Mouse (Mus musculus) bone marrow macrophage, adult 2 months (primary cell): Measurements from ENCODE around the gene Agl. TPM values are rescaled to one million over a fixed set of nuclear protein-coding genes. Genes with fewer than 3 reads are reported as not detected.
"Not testable (repeated sequence)": the region's sequence is repeated elsewhere in the genome, so short reads cannot be mapped to it uniquely, and the experiment has no call there.

Experiments
- H3K27ac ChIP-seq: 2 replicates; pipeline ENCODE4 v1.5.1; 2012; ENCODE audit warnings: low read depth, low read length; ENCODE audit not compliant: insufficient read depth
- H3K4me1 ChIP-seq: 2 replicates; pipeline ENCODE4 v1.6.1; 2012; ENCODE audit warnings: low read length; ENCODE audit not compliant: control insufficient read depth, insufficient read depth
- H3K4me3 ChIP-seq: 2 replicates; pipeline ENCODE4 v1.5.1; 2012; ENCODE audit warnings: mild to moderate bottlenecking, low read length, moderate library complexity; ENCODE audit not compliant: insufficient read depth
- CTCF ChIP-seq: IDR thresholded peaks from 2 replicates; pipeline ENCODE4 v1.5.1; 2012; ENCODE audit warnings: low read depth, mild to moderate bottlenecking, low read length, moderate library complexity
- POLR2A ChIP-seq: IDR thresholded peaks from 2 replicates; pipeline ENCODE4 v1.6.1; 2012; ENCODE audit warnings: mild to moderate bottlenecking, low read depth, low read length, borderline replicate concordance
- polyA plus RNA-seq: library from polyadenylated mRNA; stranded (reverse); fragments of >200 nt; gene quantifications from 2 replicates; pipeline ENCODE4 v1.2.4, GENCODE M21; 2012; ENCODE audit not compliant: missing spikeins, insufficient read depth, insufficient read length

Agl gene
- polyA plus RNA-seq, 1 experiment = 21.4 TPM

DNA sequence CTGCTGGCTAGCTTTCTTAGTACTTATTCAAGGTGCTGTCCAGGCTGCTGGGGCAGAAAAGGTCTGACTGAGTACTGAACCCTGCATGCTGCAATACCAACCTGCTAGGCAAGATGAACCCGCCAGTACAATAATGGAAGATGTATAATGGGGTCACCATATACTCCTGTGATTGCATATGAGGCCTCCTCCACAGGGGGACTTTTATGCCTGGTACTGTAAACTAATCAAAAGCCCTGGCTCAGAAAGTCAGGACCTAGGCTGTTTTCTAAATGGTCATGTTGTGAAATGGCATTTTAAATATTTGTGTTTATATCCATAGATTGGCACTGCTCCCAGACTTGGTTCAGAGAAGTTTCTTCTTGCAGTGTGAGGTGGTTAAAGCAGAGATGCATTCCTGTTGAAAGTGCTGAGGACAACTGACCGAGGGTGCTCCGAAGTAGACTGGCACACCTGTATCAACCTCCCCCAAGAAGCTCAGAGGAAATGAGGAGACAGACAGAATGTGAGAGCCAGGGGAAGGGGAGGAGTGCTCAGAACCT lies 8.8 kb upstream of the Agl start:
- Histone ChIP-seq H3K4me1 (peaks cover 5% of the 10 kb centered on the region), H3K27ac (no peak overlapping the region), H3K4me3 (no peak overlapping the region)
- no peak for TF ChIP-seq CTCF
- no peak for TF ChIP-seq POLR2A

DNA sequence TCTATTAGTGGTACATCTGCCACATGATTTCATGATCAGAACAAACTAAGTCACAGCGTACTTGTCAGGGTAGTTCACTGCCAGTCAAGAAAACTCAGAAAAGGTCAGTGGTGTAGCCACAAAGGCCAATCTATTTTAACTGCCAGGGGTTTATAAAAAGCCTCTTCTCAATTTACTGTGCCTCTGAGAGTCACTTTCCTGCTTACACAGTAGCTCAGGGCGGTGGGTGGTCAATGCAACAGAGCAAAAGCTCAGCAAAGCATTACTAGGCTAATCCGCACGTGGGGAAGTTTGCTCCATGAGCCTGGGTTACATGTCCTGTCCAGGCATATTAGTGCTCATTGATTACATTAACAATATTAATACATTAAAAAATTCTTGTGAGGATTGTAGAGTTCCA lies 8.0 kb upstream of the Agl start:
- no peak overlapping the region for H3K4me3 ChIP-seq
- TF ChIP-seq CTCF (no peak), POLR2A (no peak)
- H3K27ac ChIP-seq = no peak overlapping the region
- H3K4me1 ChIP-seq = peaks cover 7% of the 10 kb centered on the region

DNA sequence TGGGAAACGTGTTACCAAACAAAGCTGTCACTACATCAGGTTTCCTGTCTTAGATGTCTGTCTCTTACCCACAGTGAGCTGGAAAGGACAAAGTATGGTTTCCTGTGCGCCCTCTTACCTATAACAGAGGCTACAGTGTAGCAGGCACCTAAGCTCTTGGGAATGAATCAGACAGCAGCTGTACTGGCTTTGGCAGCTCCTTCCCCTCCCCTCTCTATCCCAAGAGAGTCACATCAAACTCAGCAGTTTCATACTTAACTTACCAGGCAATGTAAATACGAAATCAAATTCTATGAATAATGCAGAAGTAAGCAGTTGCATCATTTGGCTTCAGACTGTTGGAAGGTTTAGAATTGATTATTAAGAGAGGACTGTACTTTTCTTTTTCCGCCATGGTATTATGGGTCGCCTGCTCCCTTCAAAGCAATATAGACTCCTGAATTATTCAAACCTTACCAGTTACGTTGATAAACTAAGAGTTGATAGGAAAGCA lies 7.4 kb upstream of the Agl start:
- Histone ChIP-seq H3K4me1 (peaks cover 7% of the 10 kb centered on the region), H3K27ac (no peak overlapping the region), H3K4me3 (no peak overlapping the region)
- TF ChIP-seq CTCF (no peak), POLR2A (no peak)

DNA sequence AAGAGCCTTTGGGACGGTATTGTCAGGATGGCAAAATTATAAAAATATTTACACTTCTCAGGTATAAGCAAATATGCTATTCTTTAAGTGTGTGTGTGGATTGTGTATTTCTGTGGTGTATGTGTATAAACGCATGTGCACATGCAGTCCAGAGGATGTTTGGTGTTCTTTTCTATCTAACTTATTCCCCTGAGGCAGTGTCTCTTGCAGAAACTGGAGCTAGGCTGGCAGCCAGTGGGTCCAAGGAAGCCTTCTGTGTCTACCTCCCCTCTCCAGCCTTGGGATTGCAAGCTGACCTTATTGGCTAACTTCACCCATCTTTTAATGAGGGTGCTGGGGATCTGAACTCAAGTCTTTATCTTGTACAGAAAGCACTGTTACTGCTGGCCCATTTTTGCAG lies 5.0 kb upstream of the Agl start:
- TF ChIP-seq POLR2A = no peak
- no peak for TF ChIP-seq CTCF

DNA sequence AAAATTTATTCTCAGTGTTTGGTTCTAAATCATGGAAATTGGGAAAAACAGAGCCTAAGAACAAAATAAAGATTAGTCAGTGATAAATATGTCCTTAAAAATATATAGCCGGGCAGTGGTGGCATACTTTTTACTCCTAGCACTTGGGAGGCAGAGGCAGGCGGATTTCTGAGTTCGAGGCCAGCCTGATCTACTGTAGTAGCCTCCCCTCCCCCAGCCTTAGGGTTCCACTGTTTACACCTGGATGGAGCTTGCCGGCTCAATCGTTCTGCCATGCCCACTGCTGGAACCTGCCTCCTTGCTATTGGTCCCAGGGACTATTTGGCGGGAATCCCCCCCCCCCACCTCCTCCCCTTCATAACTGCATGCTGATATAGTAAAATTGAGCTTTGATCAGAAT lies 2.4 kb upstream of the Agl start:
- not testable (repeated sequence) for H3K4me3 ChIP-seq, H3K27ac ChIP-seq
- H3K4me1 ChIP-seq = peaks cover 23% of the 10 kb centered on the region

More for the DNA sequence above, 5.0 kb upstream of the Agl start:
- H3K4me3 ChIP-seq = no peak overlapping the region
- peaks cover 13% of the 10 kb centered on the region for H3K4me1 ChIP-seq
- H3K27ac ChIP-seq = no peak overlapping the region

DNA sequence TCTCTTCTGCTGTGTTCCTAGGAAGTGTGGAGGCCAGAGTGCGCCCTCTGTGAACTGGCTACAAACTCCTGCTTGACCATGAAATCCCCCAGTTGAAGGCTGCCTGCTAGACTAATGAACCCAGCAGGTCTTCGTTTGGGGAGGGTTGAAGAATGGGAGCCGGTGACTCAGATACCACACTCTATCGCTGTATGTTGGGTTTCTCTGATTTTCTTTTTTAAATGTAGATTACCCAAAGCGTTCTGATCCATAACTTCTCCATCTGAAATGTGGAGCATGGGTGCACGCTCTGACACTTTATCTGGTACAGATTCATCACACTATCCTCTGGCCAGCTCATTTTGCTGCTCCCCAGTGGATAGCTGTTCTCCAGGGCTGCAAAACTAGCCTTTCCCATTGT lies 1.3 kb upstream of the Agl start:
- H3K4me3 ChIP-seq = peak overlapping the region; percentile 46
- peaks cover 29% of the 10 kb centered on the region for H3K4me1 ChIP-seq
- TF ChIP-seq CTCF = no peak
- TF ChIP-seq POLR2A = no peak
- H3K27ac ChIP-seq = peak overlapping the region; percentile 42

DNA sequence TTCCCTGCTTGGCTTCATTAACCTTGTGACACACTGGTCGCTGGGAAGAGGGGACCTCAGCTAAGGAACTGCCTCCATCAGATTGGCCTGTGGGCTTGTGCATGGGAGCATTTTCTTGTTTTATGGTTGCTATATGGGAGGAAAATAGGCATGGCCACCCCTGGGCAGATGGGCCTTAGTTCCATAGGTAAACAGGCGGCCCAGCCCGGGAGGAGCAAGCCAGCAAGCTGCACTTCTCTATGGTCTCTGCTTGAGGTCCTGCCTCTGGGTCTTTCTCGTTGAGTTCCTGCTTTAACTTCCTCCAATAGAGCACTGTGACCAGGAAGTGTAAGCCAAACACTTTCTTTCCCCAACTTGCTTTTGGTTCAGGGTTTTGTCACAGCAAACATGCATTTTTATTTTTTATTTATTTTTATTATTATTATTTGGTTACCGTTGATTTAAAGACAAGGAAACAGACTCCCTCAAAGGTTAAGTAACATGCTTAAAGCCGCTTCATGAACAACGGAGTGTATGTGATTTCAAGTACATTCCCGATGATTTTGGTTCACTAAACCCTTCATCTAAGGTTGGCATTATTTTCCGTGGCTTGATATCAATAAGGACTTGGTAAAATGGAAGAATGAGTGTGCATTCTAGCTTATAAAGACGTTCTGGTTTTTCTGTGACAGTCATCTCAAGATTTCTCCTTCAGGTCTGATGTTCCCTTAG lies 696 bp upstream of the Agl start:
- TF ChIP-seq POLR2A (no peak), CTCF (no peak)
- peak overlapping the region; percentile 67 for H3K4me3 ChIP-seq
- H3K27ac ChIP-seq = peak overlapping the region; percentile 86
- H3K4me1 ChIP-seq = peaks cover 31% of the 10 kb centered on the region

DNA sequence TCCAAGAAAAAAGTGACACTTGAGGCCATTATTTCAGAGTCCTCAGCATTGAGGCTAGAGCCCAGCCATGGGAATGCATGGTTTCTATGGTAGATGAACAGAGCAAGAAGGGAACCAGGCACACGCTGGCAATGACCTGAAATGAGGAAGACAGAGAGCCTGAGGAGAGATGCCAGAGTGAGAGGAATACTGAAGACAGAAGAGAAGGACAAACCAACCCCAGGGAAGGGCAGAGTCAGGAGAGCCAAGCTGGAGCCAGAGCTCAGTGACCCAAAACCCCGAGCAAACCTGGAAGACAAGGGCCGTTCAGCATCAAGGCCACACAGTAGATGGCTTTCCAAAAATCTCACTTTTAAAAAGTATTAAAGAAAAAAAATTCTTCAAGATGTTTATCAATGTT lies 2.1 kb downstream of the Agl start:
- no peak overlapping the region for H3K27ac ChIP-seq
- H3K4me3 ChIP-seq = no peak overlapping the region
- TF ChIP-seq CTCF = no peak
- TF ChIP-seq POLR2A = no peak
- H3K4me1 ChIP-seq = peaks cover 26% of the 10 kb centered on the region

DNA sequence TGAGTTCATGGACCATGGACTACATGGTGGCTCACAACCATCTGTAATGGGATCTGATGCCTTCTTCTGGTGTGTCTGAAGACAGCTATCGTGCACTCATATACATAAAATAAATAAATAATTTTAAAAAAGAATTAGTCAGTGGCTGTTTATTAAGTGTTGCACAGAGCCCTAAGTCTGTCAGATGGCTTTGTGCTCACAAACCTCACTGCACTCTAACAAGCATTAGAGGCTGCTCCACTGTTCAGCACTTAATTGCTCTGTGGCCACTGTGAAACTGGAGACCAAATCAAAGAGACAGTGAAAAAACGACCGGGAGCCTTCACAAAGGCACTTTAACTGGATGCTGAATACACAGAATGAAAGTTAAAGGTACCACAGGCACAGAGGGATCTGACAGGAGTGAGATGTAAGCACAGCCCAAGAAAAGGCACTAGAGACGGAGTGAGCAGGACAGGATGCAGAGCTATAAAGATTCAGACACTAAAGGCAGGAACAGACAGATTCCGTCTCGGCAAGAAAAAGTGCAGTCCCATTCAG lies 3.1 kb downstream of the Agl start:
- TF ChIP-seq CTCF (no peak), POLR2A (no peak)
- Histone ChIP-seq H3K4me1 (peaks cover 26% of the 10 kb centered on the region), H3K27ac (no peak overlapping the region; the same call in 1 of the 2 replicates), H3K4me3 (no peak overlapping the region)

DNA sequence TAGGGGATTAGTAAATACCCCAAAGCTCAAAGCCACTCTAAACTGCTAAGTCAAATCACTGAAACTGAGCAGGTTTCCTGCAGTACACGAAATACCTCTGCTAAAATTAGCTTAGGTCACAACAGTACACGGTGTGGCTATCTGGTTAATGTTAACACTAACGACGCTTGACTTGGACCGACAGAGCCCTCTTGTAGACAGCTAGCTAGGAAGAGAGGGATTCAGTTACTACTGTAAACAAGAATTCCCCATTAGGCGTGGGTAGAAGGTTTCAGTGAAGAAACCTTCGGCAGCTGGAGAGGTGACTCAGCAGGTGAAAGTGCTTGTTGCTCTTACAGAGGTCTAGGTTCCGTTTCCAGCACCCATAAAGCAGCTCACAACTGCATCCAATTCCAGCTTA lies 6.2 kb downstream of the Agl start:
- TF ChIP-seq POLR2A (no peak), CTCF (no peak)
- H3K4me1 ChIP-seq = peaks cover 19% of the 10 kb centered on the region
- no peak overlapping the region for H3K4me3 ChIP-seq
- no peak overlapping the region for H3K27ac ChIP-seq
